Mouse (Mus musculus) neutrophil, adult 5-6 weeks (primary cell): ENCODE measurements around the gene Gm7951. TPM values are rescaled to one million over a fixed set of nuclear protein-coding genes. Genes with fewer than 3 reads are reported as not detected.
"Not testable (repeated sequence)": the region's sequence is repeated elsewhere in the genome, so short reads cannot be mapped to it uniquely, and the experiment has no call there.

Experiments
- ATAC-seq: fragments of 151-379, 151-347 bp; 2 replicates; pipeline ENCODE4 v1.8.0; 2017; ENCODE audit warnings: mild to moderate bottlenecking, moderate TSS enrichment; ENCODE audit not compliant: insufficient number of reproducible peaks, poor library complexity, low FRiP score, severe bottlenecking; ENCODE audit errors: extremely low read depth
- total RNA-seq: library from RNA; stranded (forward); fragments of 200-1000 nt; gene quantifications from 2 replicates; pipeline ENCODE4 v1.2.3, GENCODE M21; 2017

Gene Gm7951
- not detected in 2 replicates for total RNA-seq

DNA sequence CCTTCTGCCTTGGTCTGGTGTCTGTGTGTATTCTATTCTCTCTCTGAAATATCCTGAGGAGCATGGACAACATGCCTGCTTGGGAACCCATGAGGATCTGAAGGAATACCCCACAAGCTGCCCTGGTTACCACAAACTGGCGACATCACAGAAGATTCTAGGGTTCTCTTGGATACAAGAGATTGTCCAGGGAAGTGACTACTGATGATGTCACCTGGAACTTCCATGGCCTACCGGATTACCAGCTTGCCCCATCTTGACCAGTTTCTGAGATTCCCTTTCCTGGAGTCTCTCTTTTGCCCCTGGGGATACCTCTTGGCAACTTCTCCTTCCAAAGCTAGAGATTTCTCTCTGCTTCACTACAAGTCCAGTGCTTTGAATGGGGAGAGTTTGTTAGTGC lies at the start of gene Gm7951:
Gene Gm7951 (minus strand): TSS at position 101 of the 400 bp plus-strand sequence.
- not testable (repeated sequence) for ATAC-seq

- not testable (repeated sequence) for ATAC-seq
Measured at GRCm38 (mm10) chr14:42162522-42162921, 45.4 kb upstream of the Gm7951 start, which contains the start of gene Gm17027. Gene Gm17027 (minus strand): TSS chr14:42162622.

GRCm38 (mm10) chr14:42134571-42134970 lies 17.4 kb upstream of the Gm7951 start:
- ATAC-seq = not testable (repeated sequence)

- not testable (repeated sequence) for ATAC-seq
Measured at GRCm38 (mm10) chr14:42133806-42134205, 16.6 kb upstream of the Gm7951 start.

Other genes starting within 250 kb of the Gm7951 start
- not detected in 2 replicates for gene Gm7980, start 210.1 kb downstream of the Gm7951 start, total RNA-seq
- not detected in 2 replicates for gene 1700049E17Rik1, start 192.4 kb downstream of the Gm7951 start, total RNA-seq
- 0.47 TPM in 1 of 2 replicates, not detected in the other for gene 1700024B05Rik, start 173.4 kb downstream of the Gm7951 start, total RNA-seq
- not detected in 2 replicates for gene Gm6401, start 149.4 kb downstream of the Gm7951 start, total RNA-seq
- gene Gm3543, start 134.0 kb downstream of the Gm7951 start, total RNA-seq = not detected in 2 replicates
- not detected in 2 replicates for gene Gm17027, start 45.3 kb upstream of the Gm7951 start, total RNA-seq
- gene Gm3573, start 73.4 kb upstream of the Gm7951 start, total RNA-seq = not detected in 2 replicates
- gene Gm17026, start 142.7 kb upstream of the Gm7951 start, total RNA-seq = not detected in 2 replicates
- gene Gm9611, start 180.0 kb upstream of the Gm7951 start, total RNA-seq = not detected in 2 replicates
- not detected in 2 replicates for gene Gm7995, start 192.8 kb upstream of the Gm7951 start, total RNA-seq